Mouse (Mus musculus) testis, adult 2 months (tissue): ENCODE measurements around the gene Trim80. TPM values are rescaled to one million over a fixed set of nuclear protein-coding genes. Genes with fewer than 3 reads are reported as not detected.
"Not testable (repeated sequence)": the region's sequence is repeated elsewhere in the genome, so short reads cannot be mapped to it uniquely, and the experiment has no call there.

Experiments used
- H3K27ac ChIP-seq: fragments of 200-500 bp; 2 replicates; pipeline ENCODE4 v1.5.1; 2012; ENCODE audit warnings: low read depth, low read length; ENCODE audit not compliant: control insufficient read depth, insufficient read depth
- H3K27me3 ChIP-seq: fragments of 200-500 bp; 2 replicates; pipeline ENCODE4 v1.6.1; 2012; ENCODE audit warnings: mild to moderate bottlenecking, low read length, moderate library complexity; ENCODE audit not compliant: control insufficient read depth, insufficient read depth
- H3K36me3 ChIP-seq: fragments of 200-500 bp; 2 replicates; pipeline ENCODE4 v1.6.1; 2012; ENCODE audit warnings: mild to moderate bottlenecking, low read length; ENCODE audit not compliant: control insufficient read depth, insufficient read depth
- H3K4me1 ChIP-seq: fragments of 200-500 bp; 2 replicates; pipeline ENCODE4 v1.6.1; 2012; ENCODE audit warnings: low read length; ENCODE audit not compliant: control insufficient read depth, insufficient read depth
- H3K4me3 ChIP-seq: fragments of 200-500 bp; 2 replicates; pipeline ENCODE4 v1.5.1; 2012; ENCODE audit warnings: low read depth, mild to moderate bottlenecking, low read length, moderate library complexity, mixed read lengths; ENCODE audit not compliant: control insufficient read depth
- CTCF ChIP-seq: fragments of 200-500 bp; IDR thresholded peaks from 2 replicates; pipeline ENCODE4 v1.5.1; 2012; ENCODE audit warnings: low read depth, mild to moderate bottlenecking, inconsistent platforms, low read length, moderate library complexity; ENCODE audit not compliant: control insufficient read depth, insufficient read depth, insufficient replicate concordance
- POLR2A ChIP-seq: fragments of 200-500 bp; IDR thresholded peaks from 2 replicates; pipeline ENCODE4 v1.6.1; 2012; ENCODE audit warnings: low read depth, mild to moderate bottlenecking, inconsistent platforms, low read length, moderate library complexity; ENCODE audit not compliant: control insufficient read depth
- polyA plus RNA-seq: library from polyadenylated mRNA; depleted of rRNA; stranded (reverse); fragments of >200 nt; gene quantifications from 2 replicates; pipeline ENCODE4 v1.2.3, GENCODE M21; 2012

Trim80 gene
- polyA plus RNA-seq, 1 experiment: 307 TPM

DNA sequence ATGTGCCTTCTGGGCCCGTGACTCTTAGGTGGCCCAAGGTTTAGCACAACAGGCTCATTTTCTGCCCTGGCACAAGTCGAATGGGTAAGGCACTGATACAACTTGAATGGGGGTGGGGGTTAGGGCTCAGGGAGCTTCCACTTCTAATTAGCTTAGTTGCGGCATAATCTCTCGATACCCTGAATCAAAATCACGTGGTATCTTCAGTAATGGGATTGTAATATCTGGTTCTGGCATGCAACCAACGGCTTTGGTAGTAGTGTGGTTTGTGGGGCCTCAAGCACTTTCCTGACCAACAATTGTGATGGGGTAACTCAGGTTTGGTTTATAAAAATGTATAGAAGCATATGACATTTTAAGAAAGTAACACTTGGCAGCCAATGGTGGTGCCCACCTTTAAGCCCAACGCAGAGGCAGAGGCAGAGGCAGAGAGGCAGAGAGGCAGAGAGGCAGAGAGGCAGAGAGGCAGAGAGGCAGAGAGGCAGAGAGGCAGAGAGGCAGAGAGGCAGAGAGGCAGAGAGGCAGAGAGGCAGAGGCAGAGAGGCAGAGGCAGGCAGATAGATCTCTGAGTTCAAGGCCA is 12.0 kb downstream of the Trim80 start:
- Histone ChIP-seq H3K4me3 (no peak overlapping the region), H3K27me3 (no peaks in the 10 kb centered on the region), H3K36me3 (no peaks in the 10 kb centered on the region), H3K4me1 (peaks cover 2% of the 10 kb centered on the region), H3K27ac (no peak overlapping the region)
- TF ChIP-seq CTCF (no peak), POLR2A (no peak)

DNA sequence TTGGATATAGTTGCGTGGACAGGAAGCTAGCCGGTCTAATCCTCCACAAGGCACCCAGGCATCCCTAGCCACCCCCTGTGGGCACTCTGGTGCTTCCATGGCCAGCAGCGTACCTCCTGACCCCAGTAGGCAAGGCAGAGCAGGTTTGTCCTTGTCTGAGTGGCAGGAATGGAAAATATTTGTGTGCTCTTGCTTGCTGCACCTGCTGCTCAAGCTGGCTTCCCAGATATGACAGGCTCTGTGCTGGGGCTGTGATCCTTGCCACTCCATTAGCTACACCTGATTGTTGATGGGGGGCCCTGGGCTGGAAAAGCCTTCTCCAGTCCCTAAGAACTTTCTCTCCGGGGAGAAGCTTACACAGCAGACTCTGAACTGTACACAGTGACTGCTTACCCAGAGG is 13.0 kb downstream of the Trim80 start:
- Histone ChIP-seq H3K27me3 (no peaks in the 10 kb centered on the region), H3K27ac (no peak overlapping the region), H3K4me3 (no peak overlapping the region), H3K36me3 (no peaks in the 10 kb centered on the region), H3K4me1 (peaks cover 2% of the 10 kb centered on the region)
- no peak for TF ChIP-seq CTCF

DNA sequence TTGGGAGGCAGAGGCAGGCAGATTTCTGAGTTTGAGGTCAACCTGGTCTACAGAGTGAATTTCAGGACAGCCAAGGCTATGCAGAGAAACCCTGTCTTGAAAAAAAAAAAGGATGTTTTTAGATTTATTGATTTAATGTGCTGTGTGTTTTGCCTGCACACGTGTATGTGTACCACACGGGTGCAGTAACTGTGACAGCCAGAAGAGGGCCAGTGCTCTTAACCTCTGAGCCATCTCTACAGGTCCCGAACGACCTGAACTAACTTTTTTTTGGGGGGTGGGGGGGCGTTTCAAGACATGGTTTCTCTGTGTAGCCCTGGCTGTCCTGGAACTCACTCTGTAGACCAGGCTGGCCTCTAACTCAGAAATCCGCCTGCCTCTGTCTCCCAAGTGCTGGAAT is 14.5 kb downstream of the Trim80 start:
- not testable (repeated sequence) for H3K4me3 ChIP-seq, H3K27me3 ChIP-seq, H3K4me1 ChIP-seq, H3K36me3 ChIP-seq, H3K27ac ChIP-seq

DNA sequence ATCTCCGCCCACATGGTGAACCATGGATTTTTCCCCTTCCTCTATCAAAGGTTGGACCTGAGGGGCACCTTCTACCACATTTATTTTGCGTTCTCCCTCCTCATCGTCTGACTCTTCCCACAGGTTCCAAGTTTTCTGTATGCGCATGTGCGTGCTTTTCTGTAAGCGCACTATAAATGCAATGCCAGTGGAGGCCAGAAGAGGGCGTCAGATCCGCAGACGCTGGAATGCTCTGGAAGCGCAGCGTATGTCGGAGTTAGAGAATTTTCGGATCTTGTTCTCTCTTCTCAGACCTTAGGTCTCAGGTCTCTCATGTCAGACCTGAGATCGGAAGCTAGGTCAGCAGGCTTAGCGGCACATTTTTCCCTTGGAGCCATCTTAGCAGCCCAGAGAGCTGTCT is 15.3 kb downstream of the Trim80 start:
- Histone ChIP-seq H3K27ac (no peak overlapping the region), H3K4me3 (peak overlapping the region; percentile 47), H3K4me1 (no peaks in the 10 kb centered on the region; the same call in none of the 2 replicates), H3K36me3 (no peaks in the 10 kb centered on the region), H3K27me3 (no peaks in the 10 kb centered on the region)
- TF ChIP-seq POLR2A (no peak), CTCF (peak; percentile 88; the same call in 1 of the 2 replicates)

DNA sequence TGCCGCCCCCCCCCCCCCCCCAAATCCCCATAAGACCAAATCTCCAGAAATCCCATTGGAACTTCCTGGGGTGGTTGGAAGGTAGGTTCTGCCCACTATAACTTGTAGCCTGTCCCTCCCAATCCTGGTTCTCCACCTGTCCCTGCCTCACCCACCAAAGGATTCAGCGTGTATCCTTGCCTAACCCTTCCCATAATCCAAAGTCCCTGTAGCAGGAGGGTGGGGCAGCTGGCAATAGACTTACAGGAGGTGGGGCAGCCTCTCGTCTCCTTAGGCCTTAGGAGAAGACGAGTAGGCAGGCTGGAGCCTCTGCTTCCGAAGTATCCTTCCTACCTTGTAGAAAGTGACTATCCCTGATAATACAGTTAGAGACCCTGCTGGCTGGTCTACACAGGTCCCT is 15.8 kb downstream of the Trim80 start:
- H3K27me3 ChIP-seq: no peaks in the 10 kb centered on the region
- TF ChIP-seq CTCF (no peak), POLR2A (no peak)
- H3K27ac ChIP-seq: no peak overlapping the region

DNA sequence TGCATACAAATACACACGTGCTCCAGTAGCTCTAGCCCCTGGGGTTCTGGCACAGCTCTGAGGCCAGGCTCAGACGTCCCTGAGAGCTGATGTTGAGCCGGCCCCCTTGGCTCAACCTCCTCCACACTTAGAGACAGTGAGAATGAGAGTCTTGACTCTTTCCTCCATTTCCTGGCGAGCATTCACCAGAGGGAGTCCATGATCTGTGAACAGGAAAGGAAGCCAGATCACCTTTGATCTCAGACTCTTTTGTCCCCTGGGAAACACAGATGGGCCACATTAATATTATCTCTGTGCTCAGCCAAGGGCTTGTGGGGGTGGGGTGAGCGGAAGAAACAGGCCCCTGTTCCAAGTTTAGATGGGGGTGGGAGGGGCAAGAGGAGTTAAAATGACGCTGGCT is 17.1 kb downstream of the Trim80 start:
- no peak overlapping the region for H3K4me3 ChIP-seq
- no peak for TF ChIP-seq CTCF
- no peaks in the 10 kb centered on the region; the same call in 1 of the 2 replicates for H3K4me1 ChIP-seq
- no peaks in the 10 kb centered on the region for H3K36me3 ChIP-seq
- no peak overlapping the region for H3K27ac ChIP-seq
- H3K27me3 ChIP-seq: no peaks in the 10 kb centered on the region

More for the DNA sequence above, 15.8 kb downstream of the Trim80 start:
- Histone ChIP-seq H3K36me3 (no peaks in the 10 kb centered on the region), H3K4me3 (no peak overlapping the region), H3K4me1 (no peaks in the 10 kb centered on the region; the same call in 1 of the 2 replicates)

DNA sequence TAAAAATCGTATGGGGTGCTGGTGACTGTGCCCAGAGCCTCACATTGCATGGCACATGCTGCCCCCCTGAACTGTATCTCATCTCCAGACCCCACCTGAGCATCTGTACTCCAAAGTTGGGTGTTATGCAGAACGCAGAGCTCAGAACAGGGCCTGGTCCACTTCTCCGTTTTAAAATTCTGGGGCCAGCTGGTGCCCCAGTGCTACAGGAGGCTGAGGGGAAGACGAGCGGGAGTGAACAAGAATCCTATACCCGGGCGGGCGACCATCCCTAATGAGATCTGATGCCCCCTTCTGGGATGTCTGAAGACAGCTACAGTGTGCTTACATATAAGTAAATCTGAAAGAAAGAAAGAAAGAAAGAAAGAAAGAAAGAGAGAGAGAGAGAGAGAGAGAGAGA is 20.6 kb downstream of the Trim80 start:
- Histone ChIP-seq H3K4me1 (no peaks in the 10 kb centered on the region), H3K4me3 (no peak overlapping the region), H3K27me3 (no peaks in the 10 kb centered on the region), H3K27ac (no peak overlapping the region), H3K36me3 (no peaks in the 10 kb centered on the region)
- TF ChIP-seq CTCF (no peak), POLR2A (no peak)

DNA sequence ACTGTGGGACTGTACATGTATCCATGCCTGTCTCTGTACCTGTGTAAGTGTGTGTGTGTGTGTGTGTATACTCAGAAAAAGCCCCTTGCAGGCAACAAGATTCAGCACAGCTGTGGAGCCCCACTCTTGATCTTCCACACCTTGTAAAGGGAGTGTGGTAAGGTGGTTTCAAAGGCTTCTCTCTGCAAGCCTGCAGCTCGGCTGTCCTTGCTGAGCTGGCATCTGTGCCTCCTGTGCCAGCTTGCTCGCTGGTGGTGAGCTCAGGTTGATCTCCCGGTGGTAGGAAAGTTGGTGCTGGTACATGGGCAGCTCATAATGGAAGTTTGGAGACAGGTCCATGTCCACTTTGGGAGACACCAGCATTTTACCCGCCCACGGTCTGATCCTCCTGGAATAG is 21.5 kb downstream of the Trim80 start:
- no peaks in the 10 kb centered on the region for H3K27me3 ChIP-seq
- H3K36me3 ChIP-seq: no peaks in the 10 kb centered on the region
- TF ChIP-seq CTCF (no peak), POLR2A (no peak)
- H3K4me3 ChIP-seq: no peak overlapping the region
- H3K4me1 ChIP-seq: no peaks in the 10 kb centered on the region
- H3K27ac ChIP-seq: no peak overlapping the region
